Mouse (Mus musculus) neutrophil, adult 5-6 weeks (primary cell): ENCODE measurements around the gene Ccdc181. TPM values are rescaled to one million over a fixed set of nuclear protein-coding genes. Genes with fewer than 3 reads are reported as not detected.

ENCODE experiments used
- ATAC-seq: fragments of 151-379, 151-347 bp; 2 replicates; pipeline ENCODE4 v1.8.0; 2017; ENCODE audit warnings: mild to moderate bottlenecking, moderate TSS enrichment; ENCODE audit not compliant: insufficient number of reproducible peaks, poor library complexity, low FRiP score, severe bottlenecking; ENCODE audit errors: extremely low read depth
- total RNA-seq: library from RNA; stranded (forward); fragments of 200-1000 nt; gene quantifications from 2 replicates; pipeline ENCODE4 v1.2.3, GENCODE M21; 2017

Gene Ccdc181
- total RNA-seq, 1 experiment from 2014 or later, result 11.3 TPM

DNA sequence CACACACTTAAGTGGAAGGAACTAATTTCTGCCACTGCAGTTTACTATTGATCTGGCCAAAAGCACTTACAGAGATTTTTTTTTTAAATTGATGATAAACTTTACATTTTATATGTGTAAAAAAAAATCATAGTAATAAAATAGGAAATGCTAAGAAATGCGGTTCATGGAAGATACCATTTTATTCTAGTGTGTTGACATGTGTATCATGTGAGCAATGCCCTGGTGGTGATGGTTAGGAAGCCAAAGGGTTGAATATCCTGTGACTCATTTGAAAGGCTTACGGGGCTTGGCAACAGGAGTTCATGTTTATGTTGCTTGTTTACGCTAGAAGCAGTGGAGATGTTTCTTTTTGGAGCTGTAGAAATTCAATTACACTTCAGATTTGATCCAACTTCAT is 1.2 kb downstream of the Ccdc181 start:
- ATAC-seq, result no peak

DNA sequence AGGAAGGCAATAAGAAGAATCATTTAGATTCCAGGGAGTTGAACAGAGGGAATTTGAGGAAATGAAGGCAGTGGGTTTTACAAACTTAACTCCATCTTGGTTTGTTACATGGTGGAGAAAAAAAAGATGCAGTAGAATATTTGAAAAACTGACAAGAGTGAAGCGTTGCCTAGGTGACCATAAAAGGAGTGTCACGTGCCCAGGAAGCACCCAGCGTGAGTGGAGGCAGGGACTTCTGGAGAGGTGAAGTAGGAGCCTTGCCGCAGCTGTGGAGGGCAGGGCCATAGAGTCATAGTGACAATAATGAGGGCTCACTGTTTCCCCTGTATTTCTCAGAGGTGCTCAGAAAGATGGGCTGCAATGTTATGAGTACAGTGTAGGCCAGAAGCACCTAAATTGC is 3.9 kb downstream of the Ccdc181 start:
- no peak for ATAC-seq

DNA sequence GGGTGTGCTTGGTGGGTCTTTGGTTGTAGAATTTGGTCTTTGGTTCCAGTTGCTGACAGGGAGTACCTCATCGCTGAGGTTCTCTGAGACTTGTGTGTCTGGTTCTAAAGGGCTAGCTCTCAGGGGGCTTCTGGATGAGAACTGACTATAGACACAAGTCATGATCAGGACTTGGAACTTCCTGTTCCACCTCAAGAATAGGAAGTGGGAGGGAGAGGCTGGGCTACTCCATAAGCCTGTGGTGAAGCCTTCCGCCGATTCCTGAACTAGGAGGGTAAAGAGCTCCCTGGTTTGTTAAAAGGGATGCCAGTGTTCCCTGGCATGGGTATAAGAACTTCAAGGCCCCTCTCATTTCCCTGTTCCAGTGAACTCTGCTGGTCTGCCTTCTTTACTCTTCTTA is 8.6 kb downstream of the Ccdc181 start:
- ATAC-seq, result no peak

DNA sequence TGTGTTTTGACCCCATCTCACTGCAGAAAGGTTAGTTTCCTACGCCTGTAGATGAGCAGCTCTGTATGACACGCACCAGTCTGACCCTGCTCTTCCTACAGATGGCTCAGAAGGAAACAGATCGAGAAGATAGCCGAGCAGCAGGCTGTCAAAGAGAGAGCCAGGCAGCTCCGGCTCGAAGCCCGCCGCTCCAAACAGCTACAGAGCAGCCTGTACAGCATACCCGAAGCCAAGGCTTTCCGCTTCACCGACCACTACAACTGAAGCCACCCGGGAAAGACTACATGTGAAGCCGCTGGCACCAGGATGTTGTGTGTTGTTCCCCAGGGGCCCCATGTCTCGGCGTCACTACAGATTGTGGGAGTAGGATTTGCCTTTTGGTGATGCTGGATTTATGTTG is 12.0 kb downstream of the Ccdc181 start:
- no peak for ATAC-seq

DNA sequence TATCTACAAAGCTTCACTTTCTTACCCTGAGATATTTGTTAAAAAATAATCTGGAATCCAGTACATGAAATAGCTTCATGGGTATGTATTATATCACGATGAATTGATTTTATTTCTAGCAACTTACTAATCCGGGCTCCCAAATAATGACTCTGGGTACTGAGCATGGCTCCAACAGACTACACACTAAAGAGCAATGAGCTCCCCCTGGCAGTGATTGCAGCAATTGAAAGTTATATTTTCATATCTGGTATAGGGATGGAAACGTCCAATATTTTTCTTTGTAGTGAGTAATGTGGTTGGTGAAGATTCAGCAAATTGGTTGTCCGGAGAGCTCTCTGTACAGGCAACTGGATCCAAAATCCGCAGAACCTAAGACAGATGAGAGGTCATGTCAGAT is 16.7 kb downstream of the Ccdc181 start:
- no peak for ATAC-seq

DNA sequence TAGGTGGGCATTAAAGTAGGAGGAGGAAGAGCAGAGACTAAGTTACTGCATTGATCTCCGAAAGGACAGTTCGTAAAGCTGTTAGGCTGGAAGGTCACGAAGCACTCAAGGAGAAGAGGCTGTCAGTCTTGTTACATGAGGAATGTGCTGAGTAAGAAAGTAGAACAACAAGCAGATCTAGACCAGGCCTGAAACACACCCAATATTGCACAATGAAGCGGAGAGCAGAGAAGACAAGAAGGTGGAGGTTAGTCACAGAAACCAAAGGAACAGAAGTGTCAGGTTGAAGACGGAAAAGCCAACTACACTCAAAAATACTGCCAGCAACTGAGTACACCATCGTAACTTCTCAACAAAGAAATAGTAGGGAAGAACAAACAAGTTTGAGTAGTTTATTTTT is 18.7 kb downstream of the Ccdc181 start:
- ATAC-seq, result no peak

DNA sequence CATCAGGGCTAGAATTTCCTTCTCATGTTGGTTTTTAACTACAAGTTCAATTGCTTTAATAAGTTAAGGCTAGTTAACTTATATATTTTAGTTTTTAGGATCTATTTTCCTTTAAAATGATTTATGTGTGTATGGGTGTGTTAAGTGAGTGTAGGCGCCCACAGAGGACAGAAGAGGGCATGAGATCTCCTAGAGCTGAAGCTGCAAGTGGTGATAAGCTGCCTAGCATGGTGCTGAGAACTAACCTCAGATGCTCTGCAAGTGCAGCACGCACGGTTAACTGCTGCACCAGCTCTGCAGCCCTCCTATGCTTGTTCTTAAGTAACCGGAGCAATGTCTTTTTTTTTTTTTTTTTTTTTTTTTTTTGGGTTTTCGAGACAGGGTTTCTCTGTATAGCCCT is 21.1 kb downstream of the Ccdc181 start:
- no peak for ATAC-seq

DNA sequence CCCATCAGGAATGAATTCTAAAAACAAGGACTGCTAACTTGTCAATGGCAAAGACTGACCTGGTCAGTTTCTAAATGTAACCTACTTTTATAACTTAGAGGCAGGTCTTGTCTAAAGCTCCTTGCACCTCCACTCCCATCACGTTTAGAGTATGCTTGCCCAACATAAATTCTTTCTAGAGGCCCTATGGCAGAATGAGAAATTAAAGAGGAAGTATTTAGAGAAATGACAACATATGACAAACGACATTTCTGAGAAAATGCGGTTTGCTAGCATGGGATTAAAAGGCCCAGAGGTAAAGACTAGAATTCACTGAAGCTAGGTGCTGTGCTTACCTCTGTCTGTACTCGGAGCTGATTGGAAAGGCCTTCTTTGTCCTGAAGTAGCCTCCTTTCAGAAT is 26.6 kb downstream of the Ccdc181 start:
- ATAC-seq, result no peak

DNA sequence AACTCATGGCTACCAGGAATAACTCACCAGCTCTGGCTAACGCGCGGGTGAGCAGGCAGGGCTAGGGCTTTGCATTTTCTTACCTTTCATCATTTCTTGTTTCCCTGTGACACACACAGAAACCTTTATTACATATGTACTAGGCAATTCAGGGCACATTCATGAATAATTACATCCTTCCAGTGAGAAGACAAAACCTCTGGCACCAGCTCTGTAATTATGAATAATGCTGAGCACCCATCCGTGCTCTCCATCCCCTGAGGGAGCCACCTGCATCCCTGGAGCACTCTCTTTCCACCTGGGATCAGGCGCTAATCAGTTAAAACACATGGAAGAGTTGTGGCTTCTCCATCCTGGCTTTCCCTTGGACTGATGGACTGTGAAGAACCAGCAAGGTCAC is 28.4 kb downstream of the Ccdc181 start, which contains the start of gene Nme7:
Nme7 (plus strand) TSS at position 301 of the 400 bp plus-strand sequence.
- no peak for ATAC-seq

DNA sequence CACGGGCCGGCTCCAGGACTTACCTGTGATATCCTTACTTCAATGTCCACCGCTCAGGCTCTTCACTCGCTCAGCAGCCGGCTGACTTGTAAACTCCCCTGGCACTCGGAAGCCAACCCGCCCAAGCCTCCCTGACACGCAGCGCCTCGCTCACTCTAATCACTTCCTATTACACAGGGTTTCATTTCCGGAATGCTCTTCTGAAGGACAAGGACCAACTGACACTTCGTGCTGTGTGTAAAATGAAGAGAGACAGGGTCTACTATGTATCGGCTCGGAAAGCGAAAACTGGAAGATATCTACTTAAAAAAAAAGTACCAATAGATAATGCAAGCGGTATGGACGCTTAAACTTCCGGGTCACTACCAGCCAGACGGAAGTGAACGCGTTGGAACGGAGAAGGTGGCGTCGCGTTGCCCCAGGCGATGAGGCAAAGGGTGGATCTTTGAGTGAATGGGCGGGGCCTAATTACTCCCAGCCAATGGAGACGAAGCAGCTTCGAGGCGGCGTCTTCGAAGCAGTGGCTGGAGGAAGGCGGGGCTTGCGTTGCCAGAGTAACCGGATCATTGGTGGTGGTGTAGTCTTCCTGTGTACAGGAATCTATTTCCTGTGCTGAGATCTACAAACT is 31.9 kb downstream of the Ccdc181 start, which contains the start of gene Blzf1:
Blzf1 (minus strand) TSS at position 366 of the 628 bp plus-strand sequence.
- ATAC-seq, result peak; percentile 99

DNA sequence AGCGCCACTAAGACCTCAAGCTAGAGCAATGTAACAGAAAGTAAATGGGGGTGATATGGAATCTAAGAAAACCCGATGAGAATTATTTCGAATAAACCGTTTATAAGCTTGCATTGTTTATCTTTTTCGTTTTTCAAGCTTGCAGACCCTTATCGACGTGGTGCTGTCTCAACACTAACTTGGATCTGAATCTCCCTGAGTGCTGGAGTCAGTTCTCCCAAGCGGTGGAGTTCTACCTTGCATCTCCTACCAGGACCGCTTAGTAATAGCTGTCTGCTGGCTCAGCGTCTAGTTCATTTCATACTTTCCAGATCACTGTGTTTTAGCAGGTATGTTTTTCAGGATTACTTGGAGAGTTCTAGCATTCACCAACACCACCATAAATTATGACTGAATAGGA is 32.5 kb downstream of the Ccdc181 start:
- ATAC-seq, result no peak

DNA sequence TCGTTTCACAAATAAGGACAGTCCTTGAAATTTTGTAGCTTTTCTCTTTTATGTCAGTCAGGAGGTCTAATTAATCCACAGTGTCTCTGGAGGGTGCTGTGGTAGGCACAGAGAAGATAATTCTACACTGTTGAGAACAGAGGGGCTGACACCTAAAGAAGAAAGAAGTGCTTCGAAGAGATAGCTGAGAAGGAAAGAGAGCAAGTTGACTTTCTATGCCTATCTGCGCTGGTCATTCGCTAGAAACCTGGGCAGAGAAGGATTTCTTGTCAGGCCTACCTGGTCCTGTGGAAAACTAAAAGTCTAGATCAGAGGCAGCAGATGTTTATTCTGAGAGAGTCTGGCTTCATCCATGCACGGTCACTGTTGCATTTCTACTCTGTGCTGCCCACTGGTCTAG is 38.7 kb downstream of the Ccdc181 start:
- no peak for ATAC-seq

DNA sequence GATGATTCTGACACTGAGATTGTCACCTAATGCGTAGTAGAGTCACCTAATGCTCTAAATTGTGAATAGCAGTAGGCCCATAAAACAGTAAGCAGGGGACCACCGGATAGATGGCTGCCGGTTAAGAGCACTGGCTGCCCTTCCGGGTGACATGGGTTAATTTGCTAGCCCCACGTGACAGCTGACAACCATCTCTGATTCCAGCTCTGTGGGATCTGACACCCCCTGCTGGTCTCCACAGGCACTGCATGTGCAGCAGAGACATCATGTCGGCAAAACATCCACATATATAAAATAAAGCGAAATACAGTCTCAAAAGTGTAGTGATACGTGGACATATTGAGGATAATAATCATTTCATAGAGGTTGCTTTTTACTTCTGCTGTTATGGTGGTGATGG is 39.9 kb downstream of the Ccdc181 start:
- 0 out of 2 replicates have a peak, but pooled peaks have one; percentile 26 for ATAC-seq

DNA sequence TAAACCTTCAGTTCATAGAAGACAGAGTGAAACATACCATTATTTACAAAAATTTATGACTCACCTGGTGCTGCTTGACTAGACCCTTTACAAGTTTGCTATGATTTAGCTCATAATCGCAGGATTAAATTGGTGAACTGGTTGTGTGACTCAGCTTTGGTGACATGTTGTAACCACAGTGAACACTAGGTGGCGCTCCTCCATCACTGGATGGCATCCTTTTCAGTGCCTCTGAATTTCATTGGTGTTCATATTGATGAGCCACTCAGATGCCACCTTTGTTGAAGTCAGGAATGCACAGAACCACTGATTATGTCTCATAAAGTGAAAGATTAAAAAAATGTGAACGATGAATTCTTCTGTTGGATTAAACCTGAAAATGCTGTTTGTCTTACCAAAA is 41.3 kb downstream of the Ccdc181 start:
- ATAC-seq, result peak; percentile 81; the same call in 1 of the 2 replicates

DNA sequence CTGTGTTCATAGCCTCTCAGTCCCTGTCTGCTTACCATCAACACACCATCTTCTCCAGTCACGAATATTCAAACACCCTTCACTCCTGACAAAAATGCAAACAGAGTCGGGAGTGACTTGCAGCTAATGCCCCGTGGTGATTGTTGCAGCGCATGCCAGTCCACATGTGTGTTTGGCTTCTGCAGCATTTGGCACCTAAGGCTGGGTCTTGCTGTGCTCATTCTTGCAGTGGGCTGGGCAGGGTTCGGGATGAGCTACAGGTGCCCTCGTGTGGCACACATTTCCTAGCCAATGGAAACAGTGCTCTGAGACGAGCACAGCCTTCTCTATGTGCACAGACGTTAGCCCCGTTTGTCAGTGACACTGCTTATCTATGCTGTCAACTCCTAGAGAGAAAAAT is 41.9 kb downstream of the Ccdc181 start:
- ATAC-seq, result no peak

DNA sequence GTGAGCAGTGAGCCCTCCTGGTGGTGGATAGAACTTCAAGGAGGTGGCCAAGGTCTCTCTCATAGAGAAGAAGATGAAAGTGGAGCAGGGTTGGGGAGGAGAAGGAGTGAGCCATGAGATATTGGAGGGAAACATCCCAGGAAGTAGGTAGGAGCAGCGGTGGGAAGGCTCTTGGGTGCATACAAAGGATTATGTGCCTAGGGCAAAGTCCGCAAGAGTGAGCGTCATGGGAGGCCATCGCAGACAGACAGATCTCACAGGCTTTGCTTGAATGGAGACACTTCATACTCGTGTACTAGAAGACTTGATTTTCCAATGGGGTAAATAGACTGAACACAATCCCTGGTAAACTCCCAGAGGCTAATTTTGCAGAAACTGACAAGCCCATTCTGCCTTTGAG is 43.1 kb downstream of the Ccdc181 start:
- no peak for ATAC-seq

DNA sequence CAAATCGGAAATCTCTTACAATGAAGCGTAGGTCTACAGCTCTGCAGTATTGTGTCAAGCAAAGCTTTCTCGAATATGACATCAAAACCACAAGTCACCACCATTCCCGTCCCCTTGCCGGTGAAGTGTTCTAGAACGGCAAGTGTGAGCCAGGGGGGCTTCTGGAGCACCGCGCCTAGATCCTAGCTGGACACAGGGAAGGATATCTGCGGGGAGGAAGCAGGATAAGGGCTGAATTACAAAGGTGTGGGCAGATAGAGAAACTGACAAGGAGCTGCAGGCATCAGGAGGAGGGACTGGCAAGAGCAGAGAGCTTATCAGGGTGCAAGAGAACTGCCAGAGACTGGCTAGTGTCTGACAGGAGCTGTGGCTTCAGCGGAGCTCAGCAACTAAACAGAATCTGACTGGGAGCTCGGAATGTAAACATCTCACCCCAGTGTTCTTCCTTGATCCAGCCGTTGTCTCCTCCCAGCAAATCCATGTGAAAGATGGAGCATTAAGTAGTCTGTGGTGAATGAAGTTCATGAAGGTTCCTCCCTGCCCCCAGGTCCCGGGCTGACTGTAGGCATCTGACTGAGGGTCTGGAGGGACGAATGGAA is 44.3 kb downstream of the Ccdc181 start:
- ATAC-seq, result no peak

DNA sequence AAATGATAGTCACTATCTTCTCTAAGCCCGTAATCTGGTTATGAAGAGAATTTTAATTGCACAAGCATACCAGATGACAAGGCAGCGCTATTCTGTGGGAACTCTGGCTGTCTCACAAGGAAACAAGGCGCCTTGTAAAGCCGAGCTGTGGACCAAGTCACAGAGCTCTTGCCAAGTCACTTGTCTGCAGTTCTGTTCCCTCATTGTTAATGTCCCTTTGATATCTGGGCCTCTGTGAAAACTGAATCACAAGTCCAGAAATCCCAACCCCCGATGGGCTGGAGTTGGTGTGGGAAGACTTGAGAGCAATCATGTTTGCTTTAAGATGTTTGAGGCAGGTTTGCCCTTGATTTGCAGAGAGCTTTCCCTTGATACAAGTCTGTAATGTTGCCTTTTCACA is 45.3 kb downstream of the Ccdc181 start:
- ATAC-seq, result no peak

DNA sequence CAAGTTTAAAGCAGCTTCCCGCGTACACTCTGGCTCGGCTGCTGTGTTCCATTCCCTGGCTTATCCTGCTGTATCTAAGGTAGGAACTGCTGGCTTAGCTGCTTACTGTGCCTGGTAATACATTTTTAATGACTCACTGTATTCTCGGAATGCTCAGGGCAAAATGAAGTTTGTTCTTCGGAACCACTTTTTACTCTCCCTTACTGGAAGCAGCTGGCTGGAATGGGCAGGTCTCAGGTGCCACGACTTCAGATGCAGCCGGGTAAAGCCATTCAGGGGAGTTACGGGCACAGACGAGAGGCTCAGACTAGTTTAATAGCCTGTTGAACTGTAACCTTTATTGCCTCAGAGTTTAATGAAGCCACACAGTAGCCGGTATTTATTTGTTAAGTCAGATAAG is 46.0 kb downstream of the Ccdc181 start:
- no peak for ATAC-seq

DNA sequence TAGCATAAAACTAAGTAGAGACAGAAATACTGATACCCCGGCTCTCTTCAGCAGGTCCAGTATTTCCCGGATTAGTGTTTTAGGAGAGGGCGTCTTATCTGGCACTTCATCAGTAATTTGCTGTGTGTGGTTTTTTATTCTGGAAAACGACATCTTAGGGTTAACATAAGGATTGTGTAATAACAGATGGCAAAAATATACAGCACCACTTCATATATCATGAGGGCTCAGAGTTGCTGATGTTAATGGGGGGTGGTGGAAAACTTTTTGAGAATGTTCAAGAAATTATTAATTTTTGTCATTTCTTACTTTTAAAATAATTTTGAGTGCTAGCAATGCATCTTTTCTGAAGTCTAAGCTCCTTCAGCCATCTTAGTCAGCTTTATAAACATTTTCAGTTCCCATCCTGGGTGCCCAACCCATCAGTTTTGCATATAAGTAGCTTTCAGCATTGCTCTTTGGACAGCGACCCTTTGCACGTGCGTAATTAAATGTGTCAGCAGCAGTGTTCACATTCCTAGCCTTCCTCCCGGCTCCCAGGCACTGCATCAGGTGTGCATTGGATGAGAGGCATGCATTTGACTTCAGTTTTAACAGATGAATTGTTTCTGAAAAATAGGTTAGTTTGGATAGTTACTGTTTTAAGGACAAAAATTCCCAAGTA is 47.7 kb downstream of the Ccdc181 start:
- no peak for ATAC-seq
